Mouse (Mus musculus) kidney, postnatal 25 days (tissue): Measurements from ENCODE around the gene Mast4.

ENCODE experiments used
- DNase-seq, 2 experiments: peaks; one replicate each; pipeline ENCODE4 v3.0.0; 2021; ENCODE audit warnings: mixed read lengths in 2 of 2

Gene Mast4

DNA sequence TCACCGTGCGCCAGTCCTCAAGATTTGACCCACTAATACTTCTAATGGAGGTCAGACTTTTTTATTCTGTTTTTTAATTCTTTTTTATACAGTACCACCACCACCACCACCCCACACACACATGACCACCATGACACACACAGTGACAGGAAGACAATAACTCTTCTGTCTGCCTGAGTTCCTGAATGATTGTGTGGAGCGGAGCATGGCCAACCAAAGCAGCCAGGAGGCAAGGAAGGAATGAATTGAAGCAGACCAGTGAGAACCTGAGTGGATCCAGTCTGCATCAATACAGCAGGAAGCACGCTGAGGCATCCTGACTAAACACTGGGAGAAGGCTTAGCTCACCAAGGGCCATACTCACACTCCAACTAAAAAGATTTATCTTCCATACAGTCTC, 219.2 kb downstream of the Mast4 start:
- DNase-seq, result no peak

- DNase-seq, result peak; percentile 31 to 66
Measured at GRCm38 (mm10) chr13:103114274-103114673, 220.0 kb downstream of the Mast4 start.

- DNase-seq, result peak; percentile 65 to 82
Measured at GRCm38 (mm10) chr13:103109872-103110271, 224.4 kb downstream of the Mast4 start.

GRCm38 (mm10) chr13:103107362-103107761, 226.9 kb downstream of the Mast4 start:
- DNase-seq, result no peak

GRCm38 (mm10) chr13:103102598-103102997, 231.7 kb downstream of the Mast4 start:
- DNase-seq, result no peak

- DNase-seq, result peak; percentile 50 to 62
Measured at GRCm38 (mm10) chr13:103096346-103097150, 237.7 kb downstream of the Mast4 start.

GRCm38 (mm10) chr13:103095491-103095890, 238.8 kb downstream of the Mast4 start:
- DNase-seq, result no peak

- DNase-seq, result no peak
Measured at GRCm38 (mm10) chr13:103094595-103094994, 239.7 kb downstream of the Mast4 start.

DNA sequence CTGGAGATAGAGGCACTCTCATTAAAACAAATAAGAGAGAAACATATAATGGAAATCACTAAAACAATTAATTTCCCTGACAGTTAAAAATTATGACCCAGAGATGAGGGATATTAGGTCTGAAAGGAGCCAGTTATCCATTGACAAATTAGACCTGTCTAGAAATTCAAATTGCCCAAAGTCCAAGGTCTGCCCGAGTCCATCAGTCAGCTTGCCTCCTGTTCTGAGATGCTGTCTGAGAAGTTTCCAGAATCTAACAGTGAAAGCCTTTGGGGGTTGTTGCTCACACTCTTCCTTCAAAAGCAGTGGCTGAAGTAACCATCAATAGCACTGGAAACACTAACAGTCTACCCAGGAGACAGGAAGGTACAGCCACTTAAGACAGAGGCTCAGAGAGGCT, 240.6 kb downstream of the Mast4 start:
- peak in 1 of 2 experiments; percentile 34 for DNase-seq

GRCm38 (mm10) chr13:103085540-103086121, 248.7 kb downstream of the Mast4 start:
- no peak for DNase-seq

- no peak for DNase-seq
Measured at GRCm38 (mm10) chr13:103082891-103083290, 251.4 kb downstream of the Mast4 start.

DNA sequence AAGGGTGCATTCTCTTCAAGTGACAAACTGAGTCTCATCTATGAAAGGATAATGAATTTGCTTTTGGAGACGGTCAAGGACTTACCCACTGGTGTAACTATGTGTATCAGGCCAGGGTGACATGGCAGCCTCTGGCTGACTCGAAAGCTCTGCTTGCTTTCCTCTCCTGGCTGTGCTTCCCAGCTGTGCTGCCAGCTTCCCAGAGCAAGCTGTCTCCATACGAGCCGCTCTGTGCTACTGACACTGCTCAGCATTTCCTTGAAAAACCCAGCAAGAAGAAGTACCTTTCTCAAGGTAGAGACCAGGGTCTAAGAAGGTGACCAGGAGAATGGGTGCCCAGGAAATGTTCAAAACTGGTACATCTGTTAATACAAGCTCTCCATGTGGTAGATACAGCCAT, 254.5 kb downstream of the Mast4 start:
- DNase-seq, result no peak

GRCm38 (mm10) chr13:103078815-103079214, 255.5 kb downstream of the Mast4 start:
- DNase-seq, result no peak

DNA sequence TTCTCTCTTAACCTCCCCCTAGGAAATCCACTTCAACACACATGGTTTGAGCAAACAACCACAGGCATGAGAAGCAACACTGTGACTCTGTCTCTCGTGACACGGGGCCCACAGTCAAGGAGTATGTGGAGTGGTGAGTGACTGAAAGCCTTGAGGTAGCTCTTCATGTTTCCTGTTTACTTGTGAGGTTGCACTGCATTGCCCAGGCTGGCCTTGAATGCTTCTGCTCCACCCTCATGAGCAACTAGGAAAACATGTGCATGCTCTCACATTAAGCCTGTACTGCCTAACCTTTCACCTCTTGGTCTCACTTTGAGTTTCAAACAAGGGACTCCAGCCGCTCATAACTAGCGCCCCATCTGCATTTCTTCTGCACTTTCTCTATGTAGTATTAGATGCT, 260.8 kb downstream of the Mast4 start:
- no peak for DNase-seq

- peak in 1 of 2 experiments; percentile 41 for DNase-seq
Measured at GRCm38 (mm10) chr13:103071783-103072182, 262.5 kb downstream of the Mast4 start.

DNA sequence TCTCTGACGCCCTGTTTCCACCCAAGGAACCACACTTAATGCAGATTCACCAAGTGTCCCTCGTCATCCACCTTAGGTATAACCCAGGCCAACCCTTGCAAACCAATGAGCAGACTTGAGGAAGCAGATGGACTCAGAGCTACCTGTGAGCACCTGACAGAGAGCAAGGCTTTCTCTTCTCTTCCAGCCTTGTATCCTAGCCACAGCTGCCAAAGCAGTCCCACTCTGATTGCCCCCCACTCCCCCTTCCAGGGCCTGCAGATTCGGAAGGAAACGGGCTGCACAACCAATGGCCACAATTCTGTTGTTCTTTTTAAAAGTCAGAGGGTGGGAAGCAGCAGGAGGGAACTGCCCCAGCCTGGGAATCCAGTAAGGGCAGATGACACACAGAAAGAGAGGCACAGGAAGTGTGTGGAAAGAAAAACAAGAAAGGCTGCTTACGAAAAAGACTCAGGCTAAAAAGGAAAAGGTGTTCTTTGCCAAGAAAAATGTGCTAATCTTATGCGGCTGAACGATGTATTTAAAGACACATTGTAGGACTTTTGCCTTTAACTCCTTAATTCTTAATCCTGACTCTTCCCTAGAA, 266.6 kb downstream of the Mast4 start:
- DNase-seq, result no peak

GRCm38 (mm10) chr13:103065437-103065836, 268.9 kb downstream of the Mast4 start:
- no peak for DNase-seq

GRCm38 (mm10) chr13:103061680-103062079, 272.6 kb downstream of the Mast4 start:
- no peak for DNase-seq

GRCm38 (mm10) chr13:103059995-103060652, 274.2 kb downstream of the Mast4 start:
- no peak for DNase-seq

GRCm38 (mm10) chr13:103056451-103056850, 277.8 kb downstream of the Mast4 start:
- no peak for DNase-seq

DNA sequence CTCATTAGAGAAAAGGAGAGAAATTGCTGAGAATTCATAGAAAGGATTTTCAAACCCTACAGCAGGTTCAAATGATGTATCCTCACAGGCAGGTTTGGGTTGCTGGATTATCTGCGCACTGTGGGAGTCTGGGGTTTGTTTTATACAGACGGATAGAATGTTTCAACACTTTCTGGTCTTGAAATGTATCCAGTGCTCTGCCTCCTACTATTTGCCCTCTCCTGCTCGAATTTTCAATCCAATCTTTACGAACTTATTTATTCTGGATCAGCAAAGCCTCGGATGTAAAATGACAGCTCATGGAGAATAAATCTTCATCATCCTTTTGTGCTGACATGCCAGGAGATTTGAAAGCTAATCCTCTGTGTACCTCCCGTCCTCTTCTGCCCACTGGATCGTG, 281.6 kb downstream of the Mast4 start:
- no peak for DNase-seq

DNA sequence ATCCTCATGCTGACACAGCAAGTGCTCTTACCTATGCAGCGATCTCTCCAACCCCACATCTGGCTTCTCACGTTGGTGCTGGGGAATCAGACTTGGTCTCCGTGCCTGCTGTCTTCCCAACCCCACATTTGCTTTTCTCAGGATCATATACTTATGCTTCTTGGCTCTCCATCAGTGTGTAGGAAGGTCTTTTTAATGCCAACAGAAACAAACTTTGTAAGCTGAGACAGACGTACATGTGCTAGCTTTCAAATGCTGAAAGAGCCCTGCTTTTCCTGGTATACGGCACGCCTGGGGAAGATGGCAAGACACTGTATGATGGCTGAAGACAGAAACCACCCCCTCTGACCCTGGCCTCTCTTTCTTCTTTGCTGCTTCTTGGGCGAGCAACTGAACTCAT, 285.3 kb downstream of the Mast4 start:
- DNase-seq, result no peak

- DNase-seq, result no peak
Measured at GRCm38 (mm10) chr13:103043692-103044091, 290.6 kb downstream of the Mast4 start.

DNA sequence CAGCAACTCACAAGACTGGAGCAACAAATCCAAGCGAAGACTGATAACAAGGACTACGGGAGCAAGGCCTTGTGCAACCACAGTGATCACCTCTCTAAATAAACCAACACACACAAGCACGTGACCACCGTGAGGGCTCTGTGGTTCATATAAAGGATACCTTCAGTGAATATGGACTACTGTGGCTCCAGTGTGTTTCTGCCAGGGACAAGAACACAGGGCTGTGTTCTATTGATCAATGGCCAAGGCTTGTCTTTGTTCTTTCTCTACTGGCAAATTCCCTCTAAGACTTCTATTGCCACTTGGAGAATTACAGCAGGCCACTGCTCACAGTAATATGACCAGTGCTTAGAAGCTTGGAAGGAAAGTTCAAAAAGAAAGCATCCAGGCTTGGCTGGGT, 291.3 kb downstream of the Mast4 start:
- no peak for DNase-seq
